Mouse (Mus musculus) testis, adult 2 months (tissue): Measurements from ENCODE around the gene A030005K14Rik. TPM values are rescaled to one million over a fixed set of nuclear protein-coding genes. Genes with fewer than 3 reads are reported as not detected.

Source experiments
- H3K27ac ChIP-seq: fragments of 200-500 bp; 2 replicates; pipeline ENCODE4 v1.5.1; 2012; ENCODE audit warnings: low read depth, low read length; ENCODE audit not compliant: control insufficient read depth, insufficient read depth
- H3K27me3 ChIP-seq: fragments of 200-500 bp; 2 replicates; pipeline ENCODE4 v1.6.1; 2012; ENCODE audit warnings: mild to moderate bottlenecking, low read length, moderate library complexity; ENCODE audit not compliant: control insufficient read depth, insufficient read depth
- H3K36me3 ChIP-seq: fragments of 200-500 bp; 2 replicates; pipeline ENCODE4 v1.6.1; 2012; ENCODE audit warnings: mild to moderate bottlenecking, low read length; ENCODE audit not compliant: control insufficient read depth, insufficient read depth
- H3K4me1 ChIP-seq: fragments of 200-500 bp; 2 replicates; pipeline ENCODE4 v1.6.1; 2012; ENCODE audit warnings: low read length; ENCODE audit not compliant: control insufficient read depth, insufficient read depth
- H3K4me3 ChIP-seq: fragments of 200-500 bp; 2 replicates; pipeline ENCODE4 v1.5.1; 2012; ENCODE audit warnings: low read depth, mild to moderate bottlenecking, low read length, moderate library complexity, mixed read lengths; ENCODE audit not compliant: control insufficient read depth
- CTCF ChIP-seq: fragments of 200-500 bp; IDR thresholded peaks from 2 replicates; pipeline ENCODE4 v1.5.1; 2012; ENCODE audit warnings: low read depth, mild to moderate bottlenecking, inconsistent platforms, low read length, moderate library complexity; ENCODE audit not compliant: control insufficient read depth, insufficient read depth, insufficient replicate concordance
- POLR2A ChIP-seq: fragments of 200-500 bp; IDR thresholded peaks from 2 replicates; pipeline ENCODE4 v1.6.1; 2012; ENCODE audit warnings: low read depth, mild to moderate bottlenecking, inconsistent platforms, low read length, moderate library complexity; ENCODE audit not compliant: control insufficient read depth
- polyA plus RNA-seq: library from polyadenylated mRNA; depleted of rRNA; stranded (reverse); fragments of >200 nt; gene quantifications from 2 replicates; pipeline ENCODE4 v1.2.3, GENCODE M21; 2012; rRNA removed

A030005K14Rik gene
- polyA plus RNA-seq, 1 experiment: not detected

GRCm38 (mm10) chr1:83036892-83037667 is 22.1 kb downstream of the A030005K14Rik start:
- Histone ChIP-seq H3K4me3 (no peak overlapping the region), H3K4me1 (no peaks in the 10 kb centered on the region), H3K27ac (no peak overlapping the region), H3K36me3 (no peaks in the 10 kb centered on the region), H3K27me3 (no peaks in the 10 kb centered on the region)
- TF ChIP-seq CTCF: no peak
- no peak for TF ChIP-seq POLR2A

GRCm38 (mm10) chr1:83034509-83034908 is 24.7 kb downstream of the A030005K14Rik start:
- H3K4me1 ChIP-seq: no peaks in the 10 kb centered on the region
- no peaks in the 10 kb centered on the region for H3K36me3 ChIP-seq
- H3K4me3 ChIP-seq: no peak overlapping the region
- TF ChIP-seq POLR2A (no peak), CTCF (no peak)
- H3K27ac ChIP-seq: no peak overlapping the region
- H3K27me3 ChIP-seq: no peaks in the 10 kb centered on the region

- TF ChIP-seq CTCF (no peak), POLR2A (no peak)
Measured at GRCm38 (mm10) chr1:83032508-83032907, 26.7 kb downstream of the A030005K14Rik start.

GRCm38 (mm10) chr1:83031950-83032349 is 27.2 kb downstream of the A030005K14Rik start:
- no peaks in the 10 kb centered on the region for H3K4me1 ChIP-seq
- TF ChIP-seq POLR2A: no peak
- no peak for TF ChIP-seq CTCF
- H3K4me3 ChIP-seq: no peak overlapping the region
- H3K36me3 ChIP-seq: no peaks in the 10 kb centered on the region
- no peaks in the 10 kb centered on the region for H3K27me3 ChIP-seq
- no peak overlapping the region for H3K27ac ChIP-seq

More at GRCm38 (mm10) chr1:83032508-83032907, 26.7 kb downstream of the A030005K14Rik start:
- H3K27me3 ChIP-seq: no peaks in the 10 kb centered on the region
- no peaks in the 10 kb centered on the region for H3K36me3 ChIP-seq
- H3K27ac ChIP-seq: no peak overlapping the region
- no peaks in the 10 kb centered on the region for H3K4me1 ChIP-seq
- H3K4me3 ChIP-seq: no peak overlapping the region

DNA sequence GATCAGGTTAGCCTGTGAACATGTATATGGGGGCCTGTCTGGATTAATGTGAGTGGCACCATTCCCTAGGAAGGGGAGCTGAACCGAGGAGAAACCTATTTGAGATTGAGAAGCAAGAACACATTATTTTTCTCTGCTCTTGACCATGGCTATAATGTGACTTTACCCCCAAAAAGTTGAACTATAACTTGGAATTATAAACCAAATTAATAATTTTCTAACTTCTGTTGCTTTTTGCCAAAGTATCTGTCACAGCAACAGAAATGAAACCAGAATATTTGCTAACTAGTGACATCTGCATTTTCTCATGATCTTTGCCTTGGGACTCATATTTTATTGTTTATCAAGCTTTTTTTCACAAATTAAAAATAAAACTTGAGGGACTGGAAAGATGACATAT is 42.6 kb downstream of the A030005K14Rik start:
- H3K36me3 ChIP-seq: no peaks in the 10 kb centered on the region
- no peaks in the 10 kb centered on the region for H3K4me1 ChIP-seq
- no peaks in the 10 kb centered on the region for H3K27me3 ChIP-seq
- TF ChIP-seq POLR2A (no peak), CTCF (no peak)
- no peak overlapping the region for H3K27ac ChIP-seq
- H3K4me3 ChIP-seq: no peak overlapping the region

DNA sequence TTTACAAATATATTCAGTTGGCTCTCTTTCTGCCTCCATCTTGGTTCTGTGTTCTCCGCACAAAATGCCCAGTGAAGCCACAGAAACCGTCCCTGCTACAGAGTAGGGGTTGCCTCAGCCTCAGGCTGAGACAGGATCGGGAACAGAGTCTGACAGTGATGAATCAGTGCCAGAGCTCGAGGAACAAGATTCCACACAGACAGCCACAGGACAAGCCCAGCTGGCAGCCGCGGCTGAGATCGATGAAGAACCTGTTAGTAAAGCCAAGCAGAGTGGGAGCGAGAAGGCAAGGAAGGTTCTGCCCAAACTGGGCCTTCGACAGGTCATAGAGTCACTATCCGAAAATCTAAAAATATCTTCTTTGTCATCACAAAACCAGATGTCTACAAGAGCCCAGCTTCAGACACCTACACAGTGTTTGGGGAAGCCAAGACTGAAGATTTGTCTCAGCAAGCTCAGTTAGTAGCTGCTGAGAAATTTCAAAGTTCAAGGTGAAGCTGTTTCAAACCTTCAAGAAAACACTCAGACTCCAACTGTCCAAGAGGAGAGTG is 43.8 kb downstream of the A030005K14Rik start:
- no peaks in the 10 kb centered on the region for H3K4me1 ChIP-seq
- H3K36me3 ChIP-seq: no peaks in the 10 kb centered on the region
- no peak overlapping the region for H3K27ac ChIP-seq
- TF ChIP-seq CTCF (no peak), POLR2A (no peak)
- no peak overlapping the region for H3K4me3 ChIP-seq
- H3K27me3 ChIP-seq: no peaks in the 10 kb centered on the region

DNA sequence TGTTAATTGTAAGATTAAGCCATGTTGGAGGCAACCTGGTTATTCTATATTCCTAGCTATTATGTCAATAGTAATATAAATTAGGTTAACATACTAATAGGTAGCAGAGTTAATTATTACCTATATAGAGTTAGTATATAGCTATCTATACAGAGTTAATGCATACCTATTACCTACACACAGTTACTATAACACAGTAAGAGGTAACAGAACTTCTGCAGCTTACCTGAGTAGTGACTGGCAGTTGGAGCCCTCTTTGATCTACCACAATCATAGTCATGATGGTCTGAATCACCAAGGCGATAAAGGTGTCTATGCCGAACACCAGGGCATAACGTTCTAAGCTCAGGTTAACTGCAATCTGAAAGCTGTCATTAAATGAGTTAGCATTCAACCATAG is 44.7 kb downstream of the A030005K14Rik start:
- H3K27me3 ChIP-seq: no peaks in the 10 kb centered on the region
- H3K4me1 ChIP-seq: no peaks in the 10 kb centered on the region
- H3K4me3 ChIP-seq: no peak overlapping the region
- no peak overlapping the region for H3K27ac ChIP-seq
- no peak for TF ChIP-seq POLR2A
- TF ChIP-seq CTCF: no peak
- no peaks in the 10 kb centered on the region for H3K36me3 ChIP-seq

Other genes with a start within 250 kb of the A030005K14Rik start
- 145 and 150 TPM in 2 replicates for gene Agfg1, start 219.9 kb downstream of the A030005K14Rik start, polyA plus RNA-seq
- 0.54 and 0.93 TPM in 2 replicates for gene A030005L19Rik, start 146.1 kb downstream of the A030005K14Rik start, polyA plus RNA-seq
- gene A030014E15Rik, start 134.5 kb downstream of the A030005K14Rik start, polyA plus RNA-seq: 0.14 TPM in 1 of 2 replicates, not detected in the other
- not detected in 2 replicates for gene Gm6217, start 128.0 kb downstream of the A030005K14Rik start, polyA plus RNA-seq
- not detected in 2 replicates for gene A030003K21Rik, start 116.0 kb downstream of the A030005K14Rik start, polyA plus RNA-seq
- not detected in 2 replicates for gene Gm7544, start 103.4 kb downstream of the A030005K14Rik start, polyA plus RNA-seq
- not detected in 2 replicates for gene Gm47955, start 99.1 kb downstream of the A030005K14Rik start, polyA plus RNA-seq
- gene Gm47959, start 58.8 kb downstream of the A030005K14Rik start, polyA plus RNA-seq: not detected in 2 replicates
- 0.10 and 0.17 TPM in 2 replicates for gene Slc19a3, start 20.9 kb downstream of the A030005K14Rik start, polyA plus RNA-seq
- gene Krtap28-10, start 16.9 kb downstream of the A030005K14Rik start, polyA plus RNA-seq: not detected in 2 replicates
- not detected in 2 replicates for gene Gm47969, start 14.4 kb downstream of the A030005K14Rik start, polyA plus RNA-seq
- not detected in 2 replicates for gene Krtap28-13, start 1.6 kb upstream of the A030005K14Rik start, polyA plus RNA-seq
- gene Ccl20, start 57.4 kb upstream of the A030005K14Rik start, polyA plus RNA-seq: not detected in 2 replicates
- 27.6 and 33.8 TPM in 2 replicates for gene Daw1, start 100.4 kb upstream of the A030005K14Rik start, polyA plus RNA-seq